Mouse (Mus musculus): Measurements from ENCODE around the gene Vmn2r21. TPM values are rescaled to one million over a fixed set of nuclear protein-coding genes. Genes with fewer than 3 reads are reported as not detected.

Gene Vmn2r21
- total RNA-seq (2023): not detected in 2 replicates

DNA sequence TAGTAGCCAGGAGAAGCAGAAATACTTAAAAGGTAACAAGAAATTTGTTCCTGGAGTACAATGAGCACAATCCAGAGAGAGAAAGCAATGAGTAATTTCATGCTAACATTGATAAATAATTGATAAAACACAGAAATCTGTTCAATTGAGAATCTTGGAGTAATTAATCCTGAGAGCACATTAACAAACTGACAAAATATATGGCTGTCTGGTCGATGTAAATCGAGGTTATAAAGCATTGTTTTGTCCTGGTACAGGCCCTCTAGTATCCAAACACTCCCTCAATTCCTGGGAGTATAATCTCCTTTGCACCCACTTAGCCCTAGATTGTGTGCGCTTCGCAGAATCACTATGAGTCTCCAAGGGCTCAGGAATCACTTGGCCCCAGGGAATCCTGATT is at the start of gene Vmn2r21:
TSS of gene Vmn2r21 (minus strand) at position 101 of the 400 bp plus-strand sequence.

Other genes with a start within 250 kb of the Vmn2r21 start
- 381 and 455 TPM in 2 replicates for gene Clec4e, start 243.5 kb downstream of the Vmn2r21 start, total RNA-seq (2023)
- not detected in 2 replicates for gene Vmn2r19, start 225.1 kb downstream of the Vmn2r21 start, total RNA-seq (2023)
- gene Vmn2r20, start 115.3 kb downstream of the Vmn2r21 start, total RNA-seq (2023): not detected in 2 replicates
- not detected in 2 replicates for gene Vmn2r22, start 117.3 kb upstream of the Vmn2r21 start, total RNA-seq (2023)
- not detected in 2 replicates for gene Vmn2r23, start 169.3 kb upstream of the Vmn2r21 start, total RNA-seq (2023)
- not detected in 2 replicates for gene Vmn2r24, start 245.5 kb upstream of the Vmn2r21 start, total RNA-seq (2023)

All from neutrophil, adult 65 days (primary cell).